Mouse (Mus musculus): ENCODE results near the gene Asf1b. TPM values are rescaled to one million over a fixed set of nuclear protein-coding genes. Genes with fewer than 3 reads are reported as not detected.

Asf1b gene
- polyA plus RNA-seq, 1 experiment = 20.3 TPM

- DNase-seq (ENCODE audit: low read depth) = peak; percentile 86
- TF ChIP-seq CTCF (IDR thresholded peaks at IDR 0.05; ENCODE audit: borderline replicate concordance, extremely low read depth, insufficient read depth, insufficient read length) (peak; percentile 97), POLR2A (IDR thresholded peaks at IDR 0.05; ENCODE audit: borderline replicate concordance, extremely low read depth, insufficient read depth, insufficient read length, poor library complexity, severe bottlenecking) (no peak)
Observed at GRCm38 (mm10) chr8:84009876-84010275, 54.6 kb downstream of the Asf1b start.

GRCm38 (mm10) chr8:84010625-84011611 is 55.6 kb downstream of the Asf1b start:
- TF ChIP-seq CTCF (IDR thresholded peaks at IDR 0.05; ENCODE audit: borderline replicate concordance, extremely low read depth, insufficient read depth, insufficient read length) = peak; percentile 69
- no peak for TF ChIP-seq POLR2A (IDR thresholded peaks at IDR 0.05; ENCODE audit: borderline replicate concordance, extremely low read depth, insufficient read depth, insufficient read length, poor library complexity, severe bottlenecking)
- peak; percentile 81 for DNase-seq (ENCODE audit: low read depth)

- no peak for DNase-seq (ENCODE audit: low read depth)
- TF ChIP-seq POLR2A (IDR thresholded peaks at IDR 0.05; ENCODE audit: borderline replicate concordance, extremely low read depth, insufficient read depth, insufficient read length, poor library complexity, severe bottlenecking) (no peak), CTCF (IDR thresholded peaks at IDR 0.05; ENCODE audit: borderline replicate concordance, extremely low read depth, insufficient read depth, insufficient read length) (no peak)
Observed at GRCm38 (mm10) chr8:84011705-84012498, 56.6 kb downstream of the Asf1b start, which contains the start of gene 2210011C24Rik. Gene 2210011C24Rik, minus strand, starts transcription at chr8:84012171.

GRCm38 (mm10) chr8:84012499-84013165 is 57.3 kb downstream of the Asf1b start:
- DNase-seq (ENCODE audit: low read depth) = no peak
- TF ChIP-seq CTCF (IDR thresholded peaks at IDR 0.05; ENCODE audit: borderline replicate concordance, extremely low read depth, insufficient read depth, insufficient read length) = no peak
- TF ChIP-seq POLR2A (IDR thresholded peaks at IDR 0.05; ENCODE audit: borderline replicate concordance, extremely low read depth, insufficient read depth, insufficient read length, poor library complexity, severe bottlenecking) = no peak

- no peak for DNase-seq (ENCODE audit: low read depth)
- TF ChIP-seq CTCF (IDR thresholded peaks at IDR 0.05; ENCODE audit: borderline replicate concordance, extremely low read depth, insufficient read depth, insufficient read length) (no peak), POLR2A (IDR thresholded peaks at IDR 0.05; ENCODE audit: borderline replicate concordance, extremely low read depth, insufficient read depth, insufficient read length, poor library complexity, severe bottlenecking) (no peak)
Observed at GRCm38 (mm10) chr8:84015833-84016232, 60.5 kb downstream of the Asf1b start.

- no peak for DNase-seq (ENCODE audit: low read depth)
- no peak for TF ChIP-seq CTCF (IDR thresholded peaks at IDR 0.05; ENCODE audit: borderline replicate concordance, extremely low read depth, insufficient read depth, insufficient read length)
- no peak for TF ChIP-seq POLR2A (IDR thresholded peaks at IDR 0.05; ENCODE audit: borderline replicate concordance, extremely low read depth, insufficient read depth, insufficient read length, poor library complexity, severe bottlenecking)
Observed at GRCm38 (mm10) chr8:84019738-84020137, 64.4 kb downstream of the Asf1b start.

Other genes with a start within 250 kb of the Asf1b start
- gene Ddx39, start 240.3 kb upstream of the Asf1b start, polyA plus RNA-seq (2012; rRNA removed) = 74.5 and 98.3 TPM in 2 replicates
- 16.0 and 21.3 TPM in 2 replicates for gene Adgre5, start 214.2 kb upstream of the Asf1b start, polyA plus RNA-seq (2012; rRNA removed)
- gene Adgrl1, start 55.4 kb upstream of the Asf1b start, polyA plus RNA-seq (2012; rRNA removed) = 237 and 327 TPM in 2 replicates
- gene Gm10644, start 302 bp upstream of the Asf1b start, polyA plus RNA-seq (2012; rRNA removed) = 0.62 and 0.77 TPM in 2 replicates
- gene Prkaca, start 17.5 kb downstream of the Asf1b start, polyA plus RNA-seq (2012; rRNA removed) = 121 and 143 TPM in 2 replicates
- 87.5 and 93.8 TPM in 2 replicates for gene Samd1, start 42.2 kb downstream of the Asf1b start, polyA plus RNA-seq (2012; rRNA removed)
- 0.27 and 0.37 TPM in 2 replicates for gene 1700067K01Rik, start 46.0 kb downstream of the Asf1b start, polyA plus RNA-seq (2012; rRNA removed)
- gene 2210011C24Rik, start 56.7 kb downstream of the Asf1b start, polyA plus RNA-seq (2012; rRNA removed) = 0.07 and 0.35 TPM in 2 replicates
- gene Palm3, start 66.0 kb downstream of the Asf1b start, polyA plus RNA-seq (2012; rRNA removed) = 1.3 and 3.7 TPM in 2 replicates
- 0.48 and 0.50 TPM in 2 replicates for gene Il27ra, start 87.1 kb downstream of the Asf1b start, polyA plus RNA-seq (2012; rRNA removed)
- gene Rln3, start 89.5 kb downstream of the Asf1b start, polyA plus RNA-seq (2012; rRNA removed) = 0.21 and 0.36 TPM in 2 replicates
- 2.0 and 2.9 TPM in 2 replicates for gene Gm10643, start 109.6 kb downstream of the Asf1b start, polyA plus RNA-seq (2012; rRNA removed)
- 34.1 and 41.7 TPM in 2 replicates for gene Rfx1, start 111.3 kb downstream of the Asf1b start, polyA plus RNA-seq (2012; rRNA removed)
- gene Dcaf15, start 149.3 kb downstream of the Asf1b start, polyA plus RNA-seq (2012; rRNA removed) = 109 and 153 TPM in 2 replicates
- 0.10 and 0.31 TPM in 2 replicates for gene Podnl1, start 170.5 kb downstream of the Asf1b start, polyA plus RNA-seq (2012; rRNA removed)
- 44.9 and 47.9 TPM in 2 replicates for gene Cc2d1a, start 192.4 kb downstream of the Asf1b start, polyA plus RNA-seq (2012; rRNA removed)
- gene 4930432K21Rik, start 192.5 kb downstream of the Asf1b start, polyA plus RNA-seq (2012; rRNA removed) = 2.1 and 2.7 TPM in 2 replicates
- gene Nanos3, start 229.7 kb downstream of the Asf1b start, polyA plus RNA-seq (2012; rRNA removed) = 5.3 and 7.5 TPM in 2 replicates

Measured in brain, embryonic 14.5 days (tissue).